Mouse (Mus musculus) megakaryocyte progenitor cell, adult 5-6 weeks (primary cell): ENCODE measurements around the gene C130079G13Rik. TPM values are rescaled to one million over a fixed set of nuclear protein-coding genes. Genes with fewer than 3 reads are reported as not detected.
"Not testable (repeated sequence)": the region's sequence is repeated elsewhere in the genome, so short reads cannot be mapped to it uniquely, and the experiment has no call there.

ENCODE experiments used
- ATAC-seq: replicated peaks from 2 replicates; pipeline ENCODE4 v1.8.0; 2016; ENCODE audit warnings: mild to moderate bottlenecking, moderate TSS enrichment, inconsistent platforms; ENCODE audit not compliant: poor library complexity
- total RNA-seq, 2 experiments: library from RNA; stranded (forward) in 1 of 2; stranded (reverse) in 1 of 2; fragments of 157-497, 149-512 nt in 1 of 2; fragments of 200-1000 nt in 1 of 2; gene quantifications; 2 replicates each; pipeline versions ENCODE4 v1.2.3 to v1.2.4; 2015 to 2017

The C130079G13Rik gene
- not detected in 2 replicates for total RNA-seq (2015)
- total RNA-seq (2017): not detected in 2 replicates

GRCm38 (mm10) chr3:59924914-59925313 is at the start of gene C130079G13Rik:
C130079G13Rik (plus strand) TSS chr3:59925214.
- no peak for ATAC-seq

GRCm38 (mm10) chr3:59877601-59878000 is 47.4 kb upstream of the C130079G13Rik start:
- not testable (repeated sequence) for ATAC-seq

DNA sequence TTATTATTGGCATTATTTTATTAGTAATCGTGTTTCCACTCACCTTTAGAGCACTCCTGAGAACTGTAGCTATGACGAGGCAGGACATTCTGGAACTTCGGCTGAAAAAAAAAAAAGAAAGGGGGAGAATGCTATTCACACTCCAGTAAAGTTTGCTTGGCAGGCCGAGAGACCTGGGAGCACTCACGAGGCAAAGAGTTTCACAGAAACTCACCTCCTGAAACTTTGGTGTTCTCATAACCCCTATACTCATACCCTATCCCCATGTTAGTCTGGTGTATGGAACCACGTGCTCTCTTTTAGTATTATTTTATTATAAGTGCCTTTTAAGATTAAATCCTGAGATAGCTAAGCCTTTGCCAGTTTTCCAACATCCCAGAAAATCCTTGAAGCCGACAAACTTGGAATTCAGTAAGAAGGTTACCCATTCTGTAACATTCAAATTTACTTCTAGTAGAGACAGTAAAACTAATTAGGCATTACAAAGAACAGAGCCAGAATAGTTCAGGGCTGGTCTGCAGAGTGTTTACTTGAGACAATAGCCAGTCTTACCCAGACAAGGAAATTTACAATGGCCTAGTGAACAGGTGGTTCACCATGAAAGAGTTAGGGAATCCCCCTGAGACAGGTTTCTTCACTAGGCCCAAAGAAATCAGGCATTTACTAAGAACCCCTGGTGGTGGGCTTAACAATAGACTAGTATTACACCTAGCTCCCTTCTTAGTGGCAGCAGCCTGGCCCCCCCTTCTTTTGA is 45.0 kb upstream of the C130079G13Rik start:
- not testable (repeated sequence) for ATAC-seq

DNA sequence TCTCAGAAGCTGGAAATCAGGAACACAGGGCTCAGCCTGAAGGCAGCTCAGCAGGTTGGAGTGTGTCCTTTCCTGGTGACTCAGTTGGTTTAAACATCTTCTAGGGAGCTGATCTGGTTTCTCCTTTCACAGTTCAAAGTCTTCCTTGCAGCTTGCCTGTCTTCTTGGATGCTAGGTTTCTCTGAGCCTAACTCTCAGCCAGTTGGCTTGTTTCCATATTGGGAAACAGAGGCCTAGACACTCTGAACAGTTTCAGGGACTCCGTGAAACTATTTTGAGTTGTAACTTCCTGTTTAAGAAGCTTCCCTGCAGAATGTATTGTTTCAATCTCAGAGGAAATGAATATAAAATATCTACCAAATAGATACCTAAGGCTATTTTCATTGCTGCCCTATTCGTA is 31.7 kb upstream of the C130079G13Rik start:
- ATAC-seq: no peak

DNA sequence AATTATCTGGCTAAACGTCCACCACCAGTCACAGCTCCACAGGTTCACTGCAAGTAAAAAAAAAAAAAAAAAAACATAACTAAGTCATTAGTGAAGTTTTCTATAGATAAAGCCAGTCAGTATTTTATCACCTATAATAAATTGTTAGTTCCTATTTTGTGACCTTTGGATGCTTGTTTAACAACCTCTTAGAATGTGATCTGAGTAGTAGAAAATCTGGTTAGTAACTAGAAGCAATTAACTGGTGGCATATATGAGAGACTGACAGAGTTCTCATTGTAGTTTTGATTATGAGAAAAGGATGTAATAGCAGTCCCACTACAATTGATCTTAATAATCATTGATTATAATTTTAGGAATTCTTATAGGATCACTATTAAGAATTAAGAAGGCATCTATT is 9.6 kb downstream of the C130079G13Rik start:
- ATAC-seq: no peak

DNA sequence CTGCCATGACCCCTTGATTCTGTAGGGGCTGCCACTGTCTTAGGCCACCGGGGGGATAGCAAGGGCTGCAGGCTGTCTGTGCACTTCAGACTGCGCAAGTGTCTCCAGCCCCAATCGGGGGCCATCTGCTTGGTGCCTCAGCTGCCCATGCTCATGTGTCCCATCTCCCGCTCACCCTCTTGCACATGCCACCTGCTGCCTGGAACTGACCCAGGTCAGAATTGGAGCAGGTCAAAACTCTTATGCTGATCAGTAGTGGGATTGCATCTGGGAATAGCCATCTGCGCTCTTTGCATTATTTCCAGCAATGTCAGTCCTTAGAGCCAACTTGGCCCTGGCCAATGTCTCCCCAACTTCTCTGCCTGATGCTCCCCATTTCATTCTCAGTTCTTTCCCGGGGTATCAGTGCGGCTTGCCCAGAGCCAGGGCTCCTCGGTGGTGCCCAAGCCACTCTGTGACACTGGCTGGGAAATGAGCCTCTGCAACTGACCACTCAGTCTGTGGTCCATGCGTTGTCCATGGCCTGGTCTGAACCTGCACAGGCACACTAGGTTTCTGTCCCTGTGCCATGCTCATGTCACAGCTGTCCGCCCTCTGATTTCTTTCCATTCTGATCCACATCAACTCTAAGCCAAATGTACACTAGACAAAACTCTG is 22.4 kb downstream of the C130079G13Rik start:
- ATAC-seq: no peak

- ATAC-seq: no peak
These were observed 45.9 kb downstream of the C130079G13Rik start for GRCm38 (mm10) chr3:59970891-59971290.

DNA sequence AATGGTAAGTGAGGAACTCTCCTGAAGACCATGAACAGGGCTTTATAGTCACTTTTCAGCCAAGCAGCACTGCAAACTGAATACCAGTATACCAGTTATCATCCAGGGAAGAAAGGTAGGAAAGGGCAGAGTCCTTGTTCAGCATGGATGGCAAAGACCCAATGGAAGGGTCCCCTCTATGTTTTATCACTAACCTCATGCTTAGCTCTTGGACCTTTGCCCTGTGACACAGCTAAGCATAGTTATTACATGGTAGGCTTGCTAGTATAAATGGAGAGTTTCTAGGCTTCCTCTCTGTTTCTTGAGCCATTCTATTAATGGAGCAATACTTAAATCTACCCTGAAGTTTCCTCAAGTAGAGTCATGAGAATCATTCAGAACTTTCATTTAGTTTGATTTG is 49.6 kb downstream of the C130079G13Rik start:
- ATAC-seq: no peak

Other genes with a start within 250 kb of the C130079G13Rik start
- not detected in 2 replicates for gene Gm5538, start 195.4 kb upstream of the C130079G13Rik start, total RNA-seq (2015)
- not detected in 2 replicates for gene Gm5538, start 195.4 kb upstream of the C130079G13Rik start, total RNA-seq (2017)
- not detected in 2 replicates for gene Gm8298, start 64.2 kb upstream of the C130079G13Rik start, total RNA-seq (2015)
- not detected in 2 replicates for gene Gm8298, start 64.2 kb upstream of the C130079G13Rik start, total RNA-seq (2017)
- gene Aadacl2, start 81.5 kb downstream of the C130079G13Rik start, total RNA-seq (2015): not detected in 2 replicates
- not detected in 2 replicates for gene Aadacl2, start 81.5 kb downstream of the C130079G13Rik start, total RNA-seq (2017)
- gene Aadac, start 100.5 kb downstream of the C130079G13Rik start, total RNA-seq (2015): not detected in 2 replicates
- gene Aadac, start 100.5 kb downstream of the C130079G13Rik start, total RNA-seq (2017): not detected in 2 replicates
- 0.79 TPM in 1 of 2 replicates, not detected in the other for gene Sucnr1, start 156.7 kb downstream of the C130079G13Rik start, total RNA-seq (2015)
- gene Sucnr1, start 156.7 kb downstream of the C130079G13Rik start, total RNA-seq (2017): not detected in 2 replicates